Mouse (Mus musculus): Measurements from ENCODE around the gene Ganc.

Ganc gene

DNA sequence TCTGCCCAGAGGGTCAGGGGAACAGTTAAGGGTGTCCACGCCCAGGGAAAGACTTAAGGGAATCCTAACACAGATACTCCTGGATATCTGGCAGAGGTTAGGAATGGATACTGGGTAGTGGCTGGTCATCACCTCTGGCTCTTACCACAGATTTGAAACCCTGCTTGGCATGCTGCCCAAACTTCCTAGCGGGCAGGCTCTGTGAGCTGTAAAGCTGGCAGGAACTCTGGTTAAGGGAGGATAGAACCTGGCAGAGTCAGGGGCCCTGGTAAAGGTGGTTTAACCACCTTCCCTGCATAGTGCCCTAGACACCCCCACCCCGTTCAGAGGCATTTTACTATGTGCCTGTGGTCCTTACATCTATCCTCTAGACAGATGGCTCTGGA is 98.9 kb downstream of the Ganc start:
- DNase-seq: no peak

DNA sequence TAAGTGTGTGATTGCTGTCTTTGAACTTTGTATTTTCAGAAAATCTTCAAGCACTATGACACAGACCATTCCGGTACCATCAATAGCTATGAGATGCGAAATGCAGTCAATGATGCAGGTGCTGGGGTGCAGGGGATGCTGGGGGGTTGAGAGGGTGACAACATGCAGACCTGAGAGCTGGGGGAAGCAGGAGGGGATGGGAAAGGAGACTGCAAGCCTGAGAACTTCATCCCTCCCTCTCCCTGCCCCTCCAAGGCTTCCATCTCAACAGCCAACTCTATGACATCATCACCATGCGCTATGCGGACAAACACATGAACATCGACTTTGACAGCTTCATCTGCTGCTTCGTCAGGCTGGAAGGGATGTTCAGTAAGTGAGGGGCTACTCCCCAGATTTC is 99.4 kb downstream of the Ganc start:
- DNase-seq: no peak

DNA sequence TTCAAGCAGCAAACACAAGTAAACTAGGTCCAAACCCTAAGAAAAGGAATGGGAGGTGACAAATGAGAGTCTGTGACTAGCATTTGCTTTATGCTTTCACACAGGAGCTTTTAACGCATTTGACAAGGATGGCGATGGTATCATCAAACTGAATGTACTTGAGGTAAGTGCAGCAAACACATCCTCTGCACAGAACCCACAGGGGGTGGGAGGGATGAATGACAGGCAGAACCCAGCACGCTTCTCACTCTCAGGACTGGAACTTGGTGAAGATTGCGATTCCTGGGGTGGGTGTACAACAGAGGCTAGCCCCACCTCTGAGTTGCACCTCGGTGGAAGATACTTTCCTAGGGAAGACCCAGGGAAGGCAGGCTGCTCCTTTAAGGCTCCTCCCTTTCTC is 100.3 kb downstream of the Ganc start:
- DNase-seq: no peak
